Comparison of ENCODE assay signal across 1 mouse cellular context in the genomic region with DNA sequence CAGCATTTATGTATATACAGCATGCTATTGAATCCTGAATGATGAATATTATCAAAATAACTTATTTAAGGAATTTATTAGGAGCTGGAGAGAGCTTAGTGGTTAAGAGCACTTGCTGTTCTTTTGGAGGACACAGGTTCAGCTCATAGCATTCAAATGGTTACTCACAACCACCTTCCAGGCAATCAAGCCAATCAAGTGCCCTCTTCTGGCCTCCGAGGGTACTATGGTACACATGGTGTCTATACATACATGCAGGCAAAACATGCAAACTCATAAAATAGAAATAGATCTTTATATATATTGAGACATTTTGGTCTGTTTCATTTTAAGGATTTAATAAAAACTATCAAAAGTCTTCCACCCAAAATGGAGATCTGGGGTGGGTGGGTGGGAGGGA.
TF ChIP-seq lines count a peak whose summit lies in the region.

No protein-coding gene starts in this region.

TF ChIP-seq in MEL, 35 proteins besides CTCF, POLR2A, EP300 and RAD21:
- peak; percentile 56 for TF ChIP-seq SMC3 (IDR thresholded peaks at IDR 0.05; ENCODE audit: low read depth, low read length)
- TF ChIP-seq ELF1 (IDR thresholded peaks at IDR 0.05; ENCODE audit: low read depth, low read length), result no peak
- TF ChIP-seq ZC3H11A (IDR thresholded peaks at IDR 0.05; ENCODE audit: low read depth, low read length), result peak; percentile 35; the same call in 1 of the 2 replicates
- no peak for TF ChIP-seq KAT2A (conservative IDR thresholded peaks at IDR 0.05; ENCODE audit: low read depth, low read length)
- no peak for TF ChIP-seq ZNF384 (IDR thresholded peaks at IDR 0.05; ENCODE audit: low read depth, low read length)
- TF ChIP-seq MYC (IDR thresholded peaks at IDR 0.05; ENCODE audit: low read depth, low read length), result peak; percentile 40; the same call in 1 of the 2 replicates
- TF ChIP-seq SIN3A (IDR thresholded peaks at IDR 0.05; ENCODE audit: low read length), result no peak
